Mouse (Mus musculus) limb, embryonic 14.5 days (tissue): ENCODE results near the gene Fbf1. TPM values are rescaled to one million over a fixed set of nuclear protein-coding genes. Genes with fewer than 3 reads are reported as not detected.

ENCODE experiments used
- ATAC-seq: fragments of 200-750 bp; cut with Nextera tagmentation; 2 replicates; pipeline ENCODE4 v1.8.0; 2017; ENCODE audit warnings: low read depth, moderate number of reproducible peaks, moderate TSS enrichment; ENCODE audit not compliant: low FRiP score
- DNase-seq: peaks from one replicate; pipeline ENCODE4 v3.0.0-alpha.2; 2015; ENCODE audit warnings: low spot score
- H3K27ac ChIP-seq: fragments of 300-500 bp; sonication (generic); replicated peaks from 2 replicates; pipeline ENCODE4 v1.5.1; 2014; ENCODE audit warnings: low read depth, mild to moderate bottlenecking, low read length, moderate library complexity, mixed read lengths
- H3K27me3 ChIP-seq: fragments of 300-500 bp; sonication (generic); 2 replicates; pipeline ENCODE4 v1.6.1; 2014; ENCODE audit warnings: low read length, mixed read lengths; ENCODE audit not compliant: control insufficient read depth, insufficient read depth
- H3K36me3 ChIP-seq: fragments of 300-500 bp; sonication (generic); 2 replicates; pipeline ENCODE4 v1.6.1; 2014; ENCODE audit warnings: mild to moderate bottlenecking, low read length, moderate library complexity, mixed read lengths; ENCODE audit not compliant: control insufficient read depth, insufficient read depth
- H3K4me1 ChIP-seq: fragments of 300-500 bp; sonication (generic); 2 replicates; pipeline ENCODE4 v1.6.1; 2014; ENCODE audit warnings: antibody characterized with exemption, low read length, mixed read lengths; ENCODE audit not compliant: control insufficient read depth, insufficient read depth
- H3K4me2 ChIP-seq: fragments of 300-500 bp; sonication (generic); replicated peaks from 2 replicates; pipeline ENCODE4 v1.6.1; 2014; ENCODE audit warnings: low read depth, mild to moderate bottlenecking, low read length, moderate library complexity; ENCODE audit not compliant: severe bottlenecking
- H3K4me3 ChIP-seq: fragments of 300-500 bp; sonication (generic); replicated peaks from 2 replicates; pipeline ENCODE4 v1.5.1; 2014; ENCODE audit warnings: low read length
- H3K9ac ChIP-seq: fragments of 300-500 bp; sonication (generic); 2 replicates; pipeline ENCODE4 v1.6.1; 2014; ENCODE audit warnings: mild to moderate bottlenecking, low read depth, low read length, moderate library complexity; ENCODE audit not compliant: severe bottlenecking
- H3K9me3 ChIP-seq: fragments of 300-500 bp; sonication (generic); 2 replicates; pipeline ENCODE4 v1.6.1; 2016; ENCODE audit warnings: low read length; ENCODE audit not compliant: control insufficient read depth
- POLR2A ChIP-seq: fragments of 200-500 bp; IDR thresholded peaks from 2 replicates; pipeline ENCODE4 v1.8.0; 2012; ENCODE audit warnings: inconsistent platforms, mild to moderate bottlenecking, moderate library complexity, borderline replicate concordance; ENCODE audit not compliant: insufficient read depth, insufficient read length; ENCODE audit errors: extremely low read depth
- WGBS: fragments of 180-500 bp; shearing (Covaris S2); extraction: QIAGEN DNeasy Blood & Tissue Kit; methylation state at CpG from one replicate; pipeline ENCODE4 v1.1.7; 2014; 5-methylcytosine and 5-hydroxymethylcytosine counted together
- polyA plus RNA-seq, 2 experiments: library from polyadenylated mRNA; depleted of rRNA in 1 of 2; stranded (reverse) in 1 of 2; unstranded in 1 of 2; fragments of >200 nt; fragmentation: Nextera tagmentation in 1 of 2; extraction: Ambion mirVana in 1 of 2; gene quantifications; 2 replicates each; pipeline versions ENCODE4 v1.2.1 to v1.2.3; 2012 to 2014

Gene Fbf1
- polyA plus RNA-seq, 2 experiments, result 26.4 to 82.6 TPM

GRCm38 (mm10) chr11:116212847-116213246 lies 44.9 kb upstream of the Fbf1 start:
- WGBS, result 93% methylated on average over 6 of the region's 6 CpGs
- Histone ChIP-seq H3K4me3 (no peak overlapping the region), H3K4me1 (no peaks in the 10 kb centered on the region), H3K36me3 (peaks cover 6% of the 10 kb centered on the region; the same call in 1 of the 2 replicates), H3K9ac (no peak overlapping the region), H3K9me3 (no peaks in the 10 kb centered on the region), H3K27me3 (no peaks in the 10 kb centered on the region), H3K4me2 (no peak overlapping the region), H3K27ac (no peak overlapping the region)
- DNase-seq (no peak), ATAC-seq (no peak)
- TF ChIP-seq POLR2A, result no peak

DNA sequence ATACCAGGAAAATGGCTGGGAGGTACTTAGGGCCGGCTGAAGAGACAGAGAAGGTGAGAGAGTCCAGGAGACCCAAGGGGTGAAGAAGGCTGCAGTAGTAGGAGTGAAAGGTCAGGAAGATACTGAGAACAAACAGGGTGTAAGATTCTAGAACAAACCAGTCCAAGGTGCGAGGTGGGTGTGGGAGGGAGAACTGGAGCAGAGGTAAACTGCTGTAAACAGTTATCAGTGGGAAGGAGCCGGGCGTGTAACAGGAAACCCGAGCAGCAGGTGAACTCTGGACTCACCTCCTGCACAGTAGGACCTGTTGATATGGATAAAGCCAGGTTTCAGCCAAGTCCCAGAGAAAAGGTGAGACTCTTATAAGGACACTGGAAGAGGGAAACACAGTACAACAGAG lies 42.7 kb upstream of the Fbf1 start:
- DNase-seq (no peak), ATAC-seq (no peak)
- WGBS, result 74% methylated on average over 5 of the region's 5 CpGs

GRCm38 (mm10) chr11:116209257-116209656 lies 41.3 kb upstream of the Fbf1 start:
- H3K9me3 ChIP-seq, result no peaks in the 10 kb centered on the region
- H3K4me1 ChIP-seq, result no peaks in the 10 kb centered on the region
- peaks cover 27% of the 10 kb centered on the region for H3K36me3 ChIP-seq
- DNase-seq (no peak), ATAC-seq (no peak)
- no peaks in the 10 kb centered on the region for H3K27me3 ChIP-seq
- TF ChIP-seq POLR2A, result no peak
- no peak overlapping the region for H3K4me3 ChIP-seq
- 77% methylated on average over 8 of the region's 8 CpGs for WGBS
- H3K9ac ChIP-seq, result no peak overlapping the region
- H3K4me2 ChIP-seq, result no peak overlapping the region
- no peak overlapping the region for H3K27ac ChIP-seq

More for the DNA sequence above, 42.7 kb upstream of the Fbf1 start:
- Histone ChIP-seq H3K9ac (no peak overlapping the region), H3K9me3 (no peaks in the 10 kb centered on the region), H3K27me3 (no peaks in the 10 kb centered on the region), H3K4me3 (no peak overlapping the region), H3K4me1 (no peaks in the 10 kb centered on the region), H3K27ac (no peak overlapping the region), H3K36me3 (peaks cover 24% of the 10 kb centered on the region), H3K4me2 (no peak overlapping the region)
- no peak for TF ChIP-seq POLR2A

DNA sequence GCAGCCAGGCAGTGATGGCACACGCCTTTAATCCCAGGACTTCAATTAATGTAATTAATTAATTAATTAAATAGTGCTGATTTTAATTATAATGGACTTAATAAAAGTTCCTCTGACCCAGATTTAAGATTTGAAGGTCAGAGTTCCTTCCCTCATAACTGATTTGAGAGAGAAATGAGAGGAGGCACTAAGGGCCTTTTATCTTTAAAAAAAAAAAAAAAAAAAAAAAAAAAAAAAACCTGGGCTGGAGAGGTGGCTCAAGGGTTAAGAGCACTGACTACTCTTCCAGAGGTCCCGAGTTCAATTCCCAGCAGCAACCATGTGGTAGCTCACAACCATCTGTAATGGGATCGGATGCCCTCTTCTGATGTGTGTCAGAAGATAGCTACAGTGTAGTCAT lies 40.7 kb upstream of the Fbf1 start:
- 82% methylated on average over 3 of the region's 3 CpGs for WGBS
- Histone ChIP-seq H3K4me3 (no peak overlapping the region), H3K4me1 (no peaks in the 10 kb centered on the region), H3K27ac (no peak overlapping the region), H3K9ac (no peak overlapping the region), H3K27me3 (no peaks in the 10 kb centered on the region), H3K9me3 (no peaks in the 10 kb centered on the region), H3K36me3 (peaks cover 27% of the 10 kb centered on the region), H3K4me2 (no peak overlapping the region)
- ATAC-seq (no peak), DNase-seq (no peak)
- TF ChIP-seq POLR2A, result no peak

- Histone ChIP-seq H3K27me3 (no peaks in the 10 kb centered on the region), H3K4me1 (no peaks in the 10 kb centered on the region), H3K27ac (no peak overlapping the region), H3K36me3 (peaks cover 28% of the 10 kb centered on the region), H3K4me2 (no peak overlapping the region), H3K4me3 (no peak overlapping the region), H3K9me3 (no peaks in the 10 kb centered on the region), H3K9ac (no peak overlapping the region)
- DNase-seq, result no peak
- 69% methylated on average over 4 of the region's 4 CpGs for WGBS
- ATAC-seq, result no peak
- TF ChIP-seq POLR2A, result no peak
Measured at GRCm38 (mm10) chr11:116206678-116207077, 38.7 kb upstream of the Fbf1 start.

DNA sequence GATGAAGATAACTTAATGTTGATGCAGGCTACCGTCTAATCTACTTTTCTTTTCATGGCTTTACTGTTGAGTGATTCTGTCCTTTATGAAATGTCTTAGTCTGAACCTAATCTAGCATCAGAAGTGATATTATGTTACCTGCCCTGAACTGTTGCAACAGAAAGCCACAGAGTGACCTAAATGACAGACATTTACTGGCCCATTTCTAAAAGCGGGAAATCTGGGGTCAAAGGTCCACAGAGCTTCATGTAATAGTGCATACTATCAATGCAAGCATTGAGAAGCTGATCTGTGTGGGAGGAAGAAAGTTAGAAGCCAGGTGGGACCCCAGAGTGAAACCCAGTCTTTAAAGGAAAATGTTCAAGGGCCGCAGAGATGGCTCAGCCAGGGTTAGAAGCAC lies 35.2 kb upstream of the Fbf1 start:
- H3K27me3 ChIP-seq, result no peaks in the 10 kb centered on the region
- DNase-seq (no peak), ATAC-seq (no peak)
- peaks cover 5% of the 10 kb centered on the region for H3K4me1 ChIP-seq
- H3K36me3 ChIP-seq, result peaks cover 28% of the 10 kb centered on the region
- no peak overlapping the region for H3K4me3 ChIP-seq
- WGBS, result 96% methylated on average over 3 of the region's 3 CpGs
- H3K9me3 ChIP-seq, result no peaks in the 10 kb centered on the region
- H3K9ac ChIP-seq, result no peak overlapping the region
- no peak overlapping the region for H3K27ac ChIP-seq
- TF ChIP-seq POLR2A, result no peak
- H3K4me2 ChIP-seq, result no peak overlapping the region
